Mouse (Mus musculus) neural tube, embryonic 14.5 days (tissue): ENCODE measurements around the gene D630045J12Rik. TPM values are rescaled to one million over a fixed set of nuclear protein-coding genes. Genes with fewer than 3 reads are reported as not detected.

ENCODE experiments used
- ATAC-seq: fragments of 200-750 bp; cut with Nextera tagmentation; 2 replicates; pipeline ENCODE4 v1.8.0; 2017; ENCODE audit warnings: low read depth, mild to moderate bottlenecking, moderate TSS enrichment, moderate library complexity
- H3K27ac ChIP-seq: fragments of 300-500 bp; sonication (generic); 2 replicates; pipeline ENCODE4 v1.5.1; 2014; ENCODE audit warnings: low read depth, mild to moderate bottlenecking, control low read depth, low read length, moderate library complexity, mixed read lengths
- H3K27me3 ChIP-seq: fragments of 300-500 bp; sonication (generic); 2 replicates; pipeline ENCODE4 v1.6.1; 2014; ENCODE audit warnings: low read length; ENCODE audit not compliant: control insufficient read depth, insufficient read depth
- H3K36me3 ChIP-seq: fragments of 300-500 bp; sonication (generic); 2 replicates; pipeline ENCODE4 v1.6.1; 2014; ENCODE audit warnings: low read length, mixed read lengths; ENCODE audit not compliant: control insufficient read depth, insufficient read depth
- H3K4me1 ChIP-seq: fragments of 300-500 bp; sonication (generic); 2 replicates; pipeline ENCODE4 v1.6.1; 2014; ENCODE audit warnings: low read length; ENCODE audit not compliant: control insufficient read depth, insufficient read depth
- H3K4me2 ChIP-seq: fragments of 300-500 bp; sonication (generic); 2 replicates; pipeline ENCODE4 v1.6.1; 2014; ENCODE audit warnings: mild to moderate bottlenecking, low read depth, low read length, control low read depth
- H3K4me3 ChIP-seq: fragments of 300-500 bp; sonication (generic); 2 replicates; pipeline ENCODE4 v1.5.1; 2014; ENCODE audit warnings: low read depth, low read length, control low read depth, mixed read lengths
- H3K9ac ChIP-seq: fragments of 300-500 bp; sonication (generic); replicated peaks from 2 replicates; pipeline ENCODE4 v1.6.1; 2014; ENCODE audit warnings: low read depth, mild to moderate bottlenecking, control low read depth, low read length, mixed read lengths
- H3K9me3 ChIP-seq: fragments of 300-500 bp; sonication (generic); 2 replicates; pipeline ENCODE4 v1.6.1; 2016; ENCODE audit warnings: low read length; ENCODE audit not compliant: control insufficient read depth
- WGBS: fragments of 180-500 bp; shearing (Covaris S2); extraction: QIAGEN DNeasy Blood & Tissue Kit; methylation state at CpG from one replicate; pipeline ENCODE4 v1.1.7; 2014; 5-methylcytosine and 5-hydroxymethylcytosine counted together
- polyA plus RNA-seq: library from polyadenylated mRNA; unstranded; fragments of >200 nt; fragmentation: Nextera tagmentation; extraction: Ambion mirVana; gene quantifications from 2 replicates; pipeline ENCODE4 v1.2.1, GENCODE M21; 2014

The D630045J12Rik gene
- polyA plus RNA-seq, 1 experiment from 2014 or later: 21.0 TPM

DNA sequence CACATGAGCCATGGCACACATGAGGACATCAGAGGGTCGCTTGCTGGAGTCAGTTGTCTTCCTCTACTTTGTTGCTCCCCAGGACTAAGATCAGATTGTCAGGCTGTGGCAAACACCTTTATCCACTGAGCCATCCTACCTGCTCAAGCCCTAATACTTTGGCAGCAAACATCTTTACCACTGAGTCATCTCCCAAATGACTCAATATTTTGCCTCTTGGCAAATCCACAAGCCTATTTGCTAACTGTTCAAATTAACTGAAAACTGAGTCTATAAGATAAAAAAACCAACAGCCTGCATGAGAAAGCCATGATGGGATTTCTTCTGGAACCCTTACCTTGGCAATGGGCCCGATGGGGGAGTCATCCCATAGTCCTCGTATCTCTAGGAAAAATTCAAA is 114.7 kb downstream of the D630045J12Rik start:
- Histone ChIP-seq H3K4me2 (no peak overlapping the region), H3K4me3 (no peak overlapping the region), H3K4me1 (no peaks in the 10 kb centered on the region), H3K36me3 (peaks cover 41% of the 10 kb centered on the region), H3K9ac (no peak overlapping the region), H3K27ac (no peak overlapping the region), H3K9me3 (no peaks in the 10 kb centered on the region), H3K27me3 (no peaks in the 10 kb centered on the region)
- WGBS: 93% methylated on average over 3 of the region's 3 CpGs
- no peak for ATAC-seq

DNA sequence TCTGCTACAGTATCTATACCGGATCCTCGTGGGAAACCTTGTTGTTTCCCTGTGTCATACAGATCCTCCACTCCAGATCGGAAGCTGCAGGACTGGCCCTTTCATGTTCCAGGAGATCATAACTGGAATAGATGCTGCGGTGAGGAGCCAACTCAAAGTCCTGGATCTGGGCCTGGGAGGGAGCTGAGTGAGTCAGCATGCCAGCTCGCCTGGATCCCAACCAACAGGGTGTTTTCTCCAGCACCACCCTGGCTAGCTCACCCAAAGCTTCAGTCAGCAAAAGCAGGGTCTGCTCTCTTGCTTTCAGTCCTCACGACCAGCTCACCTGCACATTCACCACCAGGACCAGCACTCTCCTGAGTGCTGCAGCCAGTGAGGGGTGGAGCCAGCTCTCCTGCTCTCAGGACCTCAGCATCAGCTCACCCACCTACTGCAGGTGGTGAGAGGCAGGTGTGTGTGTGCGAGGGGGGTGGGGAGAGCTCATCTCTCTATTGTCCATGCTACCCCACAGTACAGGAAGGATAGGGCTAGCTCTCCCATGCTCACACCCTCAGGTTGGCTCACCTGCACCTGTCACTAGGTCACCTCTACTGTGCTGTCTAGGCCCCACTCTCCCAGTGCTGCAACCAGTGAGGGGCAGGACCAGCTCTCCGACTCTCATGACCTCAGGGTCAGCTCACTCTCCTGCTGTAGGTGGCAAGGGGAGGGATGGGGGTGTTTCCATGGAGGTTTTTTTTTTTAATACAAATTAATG is 118.8 kb downstream of the D630045J12Rik start:
- H3K4me2 ChIP-seq: no peak overlapping the region
- H3K9ac ChIP-seq: no peak overlapping the region
- no peaks in the 10 kb centered on the region for H3K9me3 ChIP-seq
- H3K4me1 ChIP-seq: no peaks in the 10 kb centered on the region
- peaks cover 41% of the 10 kb centered on the region for H3K36me3 ChIP-seq
- ATAC-seq: no peak
- 88% methylated on average over 8 of the region's 8 CpGs for WGBS
- no peaks in the 10 kb centered on the region for H3K27me3 ChIP-seq
- no peak overlapping the region for H3K4me3 ChIP-seq
- no peak overlapping the region for H3K27ac ChIP-seq

DNA sequence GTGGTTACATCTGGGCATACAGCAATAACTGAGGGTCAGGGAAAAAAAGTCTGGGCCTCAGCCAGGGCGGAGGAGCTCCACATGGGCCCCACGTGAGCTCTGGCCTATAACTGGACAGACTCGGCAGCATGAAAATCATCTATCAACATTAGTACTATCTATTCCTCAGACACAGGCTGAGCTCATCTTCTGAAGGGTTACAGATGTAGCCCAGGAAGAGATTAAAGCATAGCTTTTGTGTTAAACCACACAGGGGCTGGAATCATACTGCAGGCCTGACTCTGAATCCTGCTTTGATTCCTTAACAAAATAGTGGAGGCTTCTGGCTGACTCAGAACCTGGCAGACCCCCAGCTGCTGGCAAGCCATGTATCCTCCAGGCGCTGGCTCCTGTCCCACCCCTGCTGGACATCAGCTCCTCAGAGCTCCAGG is 122.0 kb downstream of the D630045J12Rik start:
- WGBS: 78% methylated on average over 4 of the region's 4 CpGs
- no peak for ATAC-seq
- H3K4me1 ChIP-seq: no peaks in the 10 kb centered on the region
- H3K36me3 ChIP-seq: peaks cover 49% of the 10 kb centered on the region
- no peaks in the 10 kb centered on the region for H3K9me3 ChIP-seq
- no peak overlapping the region for H3K9ac ChIP-seq
- no peak overlapping the region for H3K27ac ChIP-seq
- H3K4me3 ChIP-seq: no peak overlapping the region
- H3K27me3 ChIP-seq: no peaks in the 10 kb centered on the region
- no peak overlapping the region for H3K4me2 ChIP-seq

DNA sequence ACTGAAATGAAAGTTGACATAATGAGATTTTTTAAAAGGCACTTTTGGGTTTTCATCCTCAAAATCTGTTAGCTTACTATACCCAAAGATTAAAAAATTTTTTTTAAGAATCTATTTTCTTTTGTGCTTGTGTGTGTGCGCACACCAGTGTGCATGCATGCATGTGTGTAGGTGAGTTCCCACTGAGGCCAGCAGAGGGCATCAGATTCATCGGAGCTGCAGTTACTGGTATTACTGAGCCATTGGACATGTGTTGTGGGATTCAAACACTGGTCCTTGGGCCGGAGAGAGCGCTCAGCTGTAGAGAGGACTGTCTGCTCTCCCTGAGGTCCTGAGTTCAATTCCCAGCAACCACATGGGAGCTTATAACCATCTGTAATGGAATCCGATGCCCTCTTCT is 123.9 kb downstream of the D630045J12Rik start:
- Histone ChIP-seq H3K4me1 (no peaks in the 10 kb centered on the region), H3K9me3 (no peaks in the 10 kb centered on the region), H3K27me3 (no peaks in the 10 kb centered on the region), H3K36me3 (peaks cover 35% of the 10 kb centered on the region), H3K4me3 (no peak overlapping the region), H3K27ac (no peak overlapping the region), H3K4me2 (no peak overlapping the region), H3K9ac (no peak overlapping the region)
- 97% methylated on average over 5 of the region's 5 CpGs for WGBS
- no peak for ATAC-seq

DNA sequence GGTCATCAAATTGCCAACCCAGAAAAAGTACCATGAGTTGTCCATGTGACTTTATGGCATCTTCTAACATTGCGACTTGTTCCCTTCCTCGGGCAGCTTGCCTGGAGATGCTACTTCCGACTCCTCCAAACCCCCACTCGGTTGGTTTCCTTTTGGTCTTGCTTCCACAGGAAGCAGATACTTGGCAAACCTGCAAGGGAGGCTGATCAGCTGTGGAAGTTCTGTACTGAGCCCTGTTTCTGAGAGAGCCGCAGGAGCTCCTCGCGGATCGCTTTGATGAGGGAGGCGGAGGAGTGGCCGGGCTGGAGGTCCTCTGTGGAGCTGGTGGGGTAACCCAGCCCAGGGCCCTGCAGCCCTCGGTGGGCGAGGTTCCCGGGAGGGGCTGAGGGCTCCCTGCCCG is 125.7 kb downstream of the D630045J12Rik start:
- no peaks in the 10 kb centered on the region for H3K27me3 ChIP-seq
- H3K4me1 ChIP-seq: no peaks in the 10 kb centered on the region
- H3K9me3 ChIP-seq: no peaks in the 10 kb centered on the region
- no peak overlapping the region for H3K9ac ChIP-seq
- peaks cover 31% of the 10 kb centered on the region for H3K36me3 ChIP-seq
- no peak overlapping the region for H3K4me3 ChIP-seq
- 92% methylated on average over 14 of the region's 14 CpGs for WGBS
- H3K4me2 ChIP-seq: no peak overlapping the region
- no peak for ATAC-seq
- no peak overlapping the region for H3K27ac ChIP-seq

DNA sequence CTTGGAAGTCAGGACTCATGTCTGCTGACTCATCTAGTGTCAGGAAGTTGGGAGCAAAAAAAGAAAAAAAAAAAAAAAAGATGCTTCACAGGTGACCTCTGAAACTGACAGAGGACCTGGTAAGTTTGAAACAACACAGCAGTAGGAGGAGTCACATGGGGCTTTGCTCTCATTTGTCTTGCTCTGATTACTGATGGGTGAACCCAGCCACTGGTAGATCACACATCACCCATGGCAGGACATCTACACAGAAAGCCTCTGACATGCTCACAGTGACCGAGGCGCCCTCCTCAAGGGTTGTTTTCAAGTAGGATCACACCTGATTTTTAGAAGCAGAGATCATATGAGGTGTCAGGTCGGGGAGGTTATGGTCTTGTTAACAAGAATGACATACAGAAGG is 128.3 kb downstream of the D630045J12Rik start:
- H3K4me1 ChIP-seq: no peaks in the 10 kb centered on the region
- H3K36me3 ChIP-seq: peaks cover 28% of the 10 kb centered on the region
- H3K27me3 ChIP-seq: no peaks in the 10 kb centered on the region
- WGBS: 95% methylated on average over 3 of the region's 3 CpGs
- H3K4me2 ChIP-seq: no peak overlapping the region
- no peak overlapping the region for H3K4me3 ChIP-seq
- no peak overlapping the region for H3K9ac ChIP-seq
- no peak for ATAC-seq
- H3K9me3 ChIP-seq: no peaks in the 10 kb centered on the region
- H3K27ac ChIP-seq: no peak overlapping the region

DNA sequence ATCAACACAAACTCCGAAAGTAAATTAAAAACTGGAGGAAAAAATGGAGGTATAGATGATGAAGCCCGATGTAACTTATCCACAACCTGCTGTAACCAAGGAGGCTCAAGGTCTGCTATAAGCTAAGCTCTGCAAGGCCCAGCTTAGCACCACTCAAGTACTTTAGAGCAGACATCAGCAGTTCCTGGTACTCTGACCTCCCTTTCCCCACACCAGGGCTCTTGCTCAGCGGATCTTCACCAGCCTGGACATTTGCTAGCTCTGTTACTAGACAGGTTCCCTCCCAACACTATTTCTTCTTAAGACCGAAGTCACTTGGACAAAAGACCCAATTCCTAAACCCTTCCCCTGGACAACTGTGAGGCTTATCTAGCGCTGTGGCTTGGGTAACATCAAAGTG is 128.9 kb downstream of the D630045J12Rik start:
- whole genome bisulfite sequencing: 93% methylated on average over 5 of the region's 5 CpGs
- no peaks in the 10 kb centered on the region for H3K4me1 ChIP-seq
- ATAC-seq: no peak
- H3K9me3 ChIP-seq: no peaks in the 10 kb centered on the region
- no peak overlapping the region for H3K4me3 ChIP-seq
- H3K27me3 ChIP-seq: no peaks in the 10 kb centered on the region
- no peak overlapping the region for H3K27ac ChIP-seq
- H3K4me2 ChIP-seq: no peak overlapping the region
- H3K9ac ChIP-seq: no peak overlapping the region
- H3K36me3 ChIP-seq: peaks cover 26% of the 10 kb centered on the region

DNA sequence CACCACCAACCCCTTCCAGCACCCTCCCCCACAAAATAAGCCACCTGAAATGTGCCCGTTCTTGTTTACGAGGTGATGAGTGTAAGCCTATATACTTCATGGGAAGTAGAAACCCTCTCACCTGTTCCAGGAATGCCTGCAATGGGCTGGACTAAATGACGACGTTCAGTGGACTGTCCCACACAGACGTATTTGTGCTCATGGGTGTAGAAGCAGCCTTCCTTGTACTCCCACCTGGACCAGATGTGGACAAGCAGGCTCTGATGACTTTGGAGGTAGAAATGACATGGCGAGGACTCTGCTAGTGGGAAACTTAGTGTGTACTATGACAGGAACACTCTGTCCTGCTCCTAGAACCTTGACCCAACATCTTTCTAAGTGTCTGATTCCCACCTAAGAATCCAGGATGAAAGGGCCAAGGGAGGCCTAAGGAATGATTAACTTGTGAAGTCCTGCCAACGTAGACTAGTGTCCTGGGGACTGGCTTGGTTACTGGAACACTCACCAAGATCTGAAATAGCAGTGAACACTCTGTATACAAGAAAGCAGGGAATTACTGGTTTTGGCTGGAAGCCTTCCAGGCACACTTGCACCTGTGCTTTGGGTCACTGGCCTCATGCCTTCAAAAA is 129.5 kb downstream of the D630045J12Rik start, which contains the start of gene Atp6v0a4:
TSS of gene Atp6v0a4 (minus strand) at position 380 of the 629 bp plus-strand sequence.
- Histone ChIP-seq H3K4me3 (no peak within 1 kb of the TSS), H3K27ac (no peak within 1 kb of the TSS), H3K4me1 (no peaks in the 10 kb centered on the region), H3K4me2 (no peak within 1 kb of the TSS), H3K9ac (no peak within 1 kb of the TSS), H3K36me3 (peaks cover 24% of the 10 kb centered on the region), H3K27me3 (no peaks in the 10 kb centered on the region), H3K9me3 (no peaks in the 10 kb centered on the region)
- ATAC-seq: no peak
- WGBS: 94% methylated on average over 7 of the region's 7 CpGs

DNA sequence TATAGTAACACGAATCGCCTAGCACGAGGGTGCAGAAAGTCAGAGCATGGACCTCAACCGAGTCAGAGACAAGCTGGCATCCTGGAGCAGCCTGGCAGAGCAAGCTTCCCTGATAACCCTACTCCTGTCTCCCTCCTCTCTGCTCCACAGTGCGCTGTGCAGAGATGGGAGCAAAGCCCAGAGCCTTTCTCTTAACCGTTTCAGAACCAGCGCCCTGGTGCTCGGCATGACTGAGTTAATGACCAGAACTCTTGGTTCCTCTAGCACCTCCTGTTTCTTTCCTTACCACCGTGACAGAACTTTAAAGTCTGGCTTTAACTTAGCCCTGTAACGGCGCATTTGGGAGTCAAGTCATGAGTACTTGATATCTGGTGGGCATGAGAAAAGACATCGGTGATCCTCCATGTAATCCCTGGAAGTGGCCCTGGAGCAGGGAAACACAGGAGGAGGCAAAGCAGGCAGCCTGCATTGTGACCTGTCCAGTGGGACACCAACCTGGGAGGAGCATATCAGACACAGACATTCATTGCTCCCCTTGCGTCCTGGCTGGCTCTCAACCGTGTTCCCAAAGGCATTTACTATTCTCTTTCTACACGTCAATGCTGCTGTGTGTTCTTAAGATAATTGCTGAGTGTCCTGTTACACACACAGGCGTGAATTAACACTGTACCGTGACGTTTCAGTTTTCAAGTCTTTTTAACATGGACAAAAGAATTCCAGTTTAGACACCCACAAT is 130.2 kb downstream of the D630045J12Rik start:
- H3K9ac ChIP-seq: no peak overlapping the region
- no peak overlapping the region for H3K27ac ChIP-seq
- H3K27me3 ChIP-seq: no peaks in the 10 kb centered on the region
- no peak for ATAC-seq
- no peak overlapping the region for H3K4me3 ChIP-seq
- WGBS: 83% methylated on average over 18 of the region's 18 CpGs
- H3K4me1 ChIP-seq: no peaks in the 10 kb centered on the region
- peaks cover 22% of the 10 kb centered on the region for H3K36me3 ChIP-seq
- no peaks in the 10 kb centered on the region for H3K9me3 ChIP-seq
- H3K4me2 ChIP-seq: no peak overlapping the region
